Mouse (Mus musculus) heart, embryonic 13.5 days (tissue): ENCODE results near the gene Gm17949. TPM values are rescaled to one million over a fixed set of nuclear protein-coding genes. Genes with fewer than 3 reads are reported as not detected.

Source experiments
- polyA plus RNA-seq: library from polyadenylated mRNA; unstranded; fragments of >200 nt; fragmentation: Nextera tagmentation; extraction: Ambion mirVana; gene quantifications from 2 replicates; pipeline ENCODE4 v1.2.1, GENCODE M21; 2015

Gene Gm17949
- polyA plus RNA-seq, 1 experiment from 2014 or later, result 0.48 TPM

Other genes with a start within 250 kb of the Gm17949 start
- gene Dus3l, start 246.7 kb upstream of the Gm17949 start, polyA plus RNA-seq, result 31.9 and 33.2 TPM in 2 replicates
- gene Prr22, start 241.2 kb upstream of the Gm17949 start, polyA plus RNA-seq, result 0.78 and 1.0 TPM in 2 replicates
- gene Rfx2, start 180.5 kb upstream of the Gm17949 start, polyA plus RNA-seq, result 4.7 and 4.9 TPM in 2 replicates
- not detected in 2 replicates for gene Acsbg2, start 137.0 kb upstream of the Gm17949 start, polyA plus RNA-seq
- 0.24 and 0.37 TPM in 2 replicates for gene 1700061G19Rik, start 136.0 kb upstream of the Gm17949 start, polyA plus RNA-seq
- 32.6 and 34.8 TPM in 2 replicates for gene Mllt1, start 76.1 kb upstream of the Gm17949 start, polyA plus RNA-seq
- gene Acer1, start 29.3 kb upstream of the Gm17949 start, polyA plus RNA-seq, result 0.06 TPM in 1 of 2 replicates, not detected in the other
- gene Clpp, start 21.2 kb upstream of the Gm17949 start, polyA plus RNA-seq, result 110 and 125 TPM in 2 replicates
- 45.7 and 56.8 TPM in 2 replicates for gene Alkbh7, start 14.1 kb upstream of the Gm17949 start, polyA plus RNA-seq
- gene Pspn, start 11.5 kb upstream of the Gm17949 start, polyA plus RNA-seq, result 0.35 TPM in 1 of 2 replicates, not detected in the other
- 32.8 and 35.1 TPM in 2 replicates for gene Gtf2f1, start 181 bp upstream of the Gm17949 start, polyA plus RNA-seq
- 29.0 and 30.5 TPM in 2 replicates for gene Khsrp, start 20.1 kb downstream of the Gm17949 start, polyA plus RNA-seq
- not detected in 2 replicates for gene Slc25a41, start 30.2 kb downstream of the Gm17949 start, polyA plus RNA-seq
- gene Crb3, start 47.6 kb downstream of the Gm17949 start, polyA plus RNA-seq, result 2.3 and 2.5 TPM in 2 replicates
- 13.2 and 14.0 TPM in 2 replicates for gene Slc25a23, start 48.4 kb downstream of the Gm17949 start, polyA plus RNA-seq
- gene Dennd1c, start 67.0 kb downstream of the Gm17949 start, polyA plus RNA-seq, result 1.0 and 1.7 TPM in 2 replicates
- gene Tubb4a, start 76.3 kb downstream of the Gm17949 start, polyA plus RNA-seq, result 7.9 and 9.7 TPM in 2 replicates
- 3.2 and 4.7 TPM in 2 replicates for gene Tnfsf9, start 93.9 kb downstream of the Gm17949 start, polyA plus RNA-seq
- gene Cd70, start 138.3 kb downstream of the Gm17949 start, polyA plus RNA-seq, result not detected in 2 replicates
- 0.13 and 0.28 TPM in 2 replicates for gene Tnfsf14, start 182.7 kb downstream of the Gm17949 start, polyA plus RNA-seq
- gene C3, start 216.7 kb downstream of the Gm17949 start, polyA plus RNA-seq, result 1.6 and 4.0 TPM in 2 replicates
- gene Gpr108, start 237.0 kb downstream of the Gm17949 start, polyA plus RNA-seq, result 25.5 and 26.4 TPM in 2 replicates
- 35.2 and 39.7 TPM in 2 replicates for gene Trip10, start 238.0 kb downstream of the Gm17949 start, polyA plus RNA-seq